Mouse (Mus musculus) limb, embryonic 13.5 days (tissue): ENCODE results near the gene Pgbd5. TPM values are rescaled to one million over a fixed set of nuclear protein-coding genes. Genes with fewer than 3 reads are reported as not detected.

ENCODE experiments used
- ATAC-seq: fragments of 200-750 bp; cut with Nextera tagmentation; 2 replicates; pipeline ENCODE4 v1.8.0; 2017; ENCODE audit warnings: low read depth, moderate number of reproducible peaks, moderate TSS enrichment; ENCODE audit not compliant: low FRiP score
- H3K27ac ChIP-seq: fragments of 300-500 bp; sonication (generic); 2 replicates; pipeline ENCODE4 v1.5.1; 2015; ENCODE audit warnings: inconsistent platforms, mild to moderate bottlenecking, moderate library complexity
- H3K27me3 ChIP-seq: fragments of 300-500 bp; sonication (generic); 2 replicates; pipeline ENCODE4 v1.6.1; 2015; ENCODE audit warnings: mild to moderate bottlenecking, inconsistent platforms
- H3K36me3 ChIP-seq: fragments of 300-500 bp; sonication (generic); 2 replicates; pipeline ENCODE4 v1.6.1; 2015; ENCODE audit warnings: inconsistent platforms, mild to moderate bottlenecking, moderate library complexity
- H3K4me1 ChIP-seq: fragments of 300-500 bp; sonication (generic); 2 replicates; pipeline ENCODE4 v1.6.1; 2015; ENCODE audit warnings: inconsistent platforms
- H3K4me2 ChIP-seq: fragments of 300-500 bp; sonication (generic); replicated peaks from 2 replicates; pipeline ENCODE4 v1.6.1; 2015; ENCODE audit warnings: inconsistent platforms, mild to moderate bottlenecking, moderate library complexity
- H3K4me3 ChIP-seq: fragments of 300-500 bp; sonication (generic); 2 replicates; pipeline ENCODE4 v1.5.1; 2015; ENCODE audit warnings: moderate library complexity, mild to moderate bottlenecking, inconsistent platforms
- H3K9ac ChIP-seq: fragments of 300-500 bp; sonication (generic); 2 replicates; pipeline ENCODE4 v1.6.1; 2015; ENCODE audit warnings: mild to moderate bottlenecking, inconsistent platforms
- H3K9me3 ChIP-seq: fragments of 300-500 bp; sonication (generic); 2 replicates; pipeline ENCODE4 v1.6.1; 2016; ENCODE audit warnings: inconsistent platforms
- WGBS: fragments of 180-500 bp; shearing (Covaris S2); methylation state at CpG from one replicate; pipeline ENCODE4 v1.1.7; 2015; 5-methylcytosine and 5-hydroxymethylcytosine counted together
- polyA plus RNA-seq: library from polyadenylated mRNA; unstranded; fragments of >200 nt; fragmentation: Nextera tagmentation; extraction: Ambion mirVana; gene quantifications from 2 replicates; pipeline ENCODE4 v1.2.1, GENCODE M21; 2015

Pgbd5 gene
- polyA plus RNA-seq, 1 experiment from 2014 or later: 3.0 TPM

GRCm38 (mm10) chr8:124398843-124399402, 40.5 kb downstream of the Pgbd5 start:
- ATAC-seq: no peak
- no peaks in the 10 kb centered on the region for H3K27me3 ChIP-seq
- peaks cover 5% of the 10 kb centered on the region; the same call in 1 of the 2 replicates for H3K4me1 ChIP-seq
- no peak overlapping the region for H3K4me2 ChIP-seq
- no peaks in the 10 kb centered on the region for H3K36me3 ChIP-seq
- no peak overlapping the region for H3K4me3 ChIP-seq
- 30% methylated on average over 12 of the region's 12 CpGs for WGBS
- no peak overlapping the region for H3K27ac ChIP-seq
- no peaks in the 10 kb centered on the region for H3K9me3 ChIP-seq
- H3K9ac ChIP-seq: no peak overlapping the region

- Histone ChIP-seq H3K4me2 (no peak overlapping the region), H3K9ac (0 out of 2 replicates have a peak overlapping the region, but pooled peaks have one; percentile 31), H3K4me1 (peaks cover 5% of the 10 kb centered on the region; the same call in 1 of the 2 replicates), H3K27ac (no peak overlapping the region), H3K4me3 (no peak overlapping the region), H3K27me3 (no peaks in the 10 kb centered on the region), H3K36me3 (no peaks in the 10 kb centered on the region), H3K9me3 (no peaks in the 10 kb centered on the region)
- ATAC-seq: no peak
- 75% methylated on average over 11 of the region's 11 CpGs for WGBS
Observed at GRCm38 (mm10) chr8:124397321-124398065, 42.0 kb downstream of the Pgbd5 start.

GRCm38 (mm10) chr8:124396531-124396930, 42.9 kb downstream of the Pgbd5 start:
- Histone ChIP-seq H3K36me3 (no peaks in the 10 kb centered on the region), H3K4me2 (no peak overlapping the region), H3K9me3 (no peaks in the 10 kb centered on the region), H3K27me3 (no peaks in the 10 kb centered on the region), H3K9ac (no peak overlapping the region), H3K4me3 (no peak overlapping the region), H3K4me1 (peaks cover 5% of the 10 kb centered on the region; the same call in 1 of the 2 replicates), H3K27ac (no peak overlapping the region)
- WGBS: 84% methylated on average over 2 of the region's 2 CpGs
- ATAC-seq: no peak

- no peak overlapping the region for H3K4me3 ChIP-seq
- no peak overlapping the region for H3K27ac ChIP-seq
- 69% methylated on average over 7 of the region's 7 CpGs for WGBS
- no peaks in the 10 kb centered on the region for H3K27me3 ChIP-seq
- H3K9ac ChIP-seq: no peak overlapping the region
- peaks cover 5% of the 10 kb centered on the region; the same call in 1 of the 2 replicates for H3K4me1 ChIP-seq
- no peak overlapping the region for H3K4me2 ChIP-seq
- no peaks in the 10 kb centered on the region for H3K9me3 ChIP-seq
- H3K36me3 ChIP-seq: no peaks in the 10 kb centered on the region
- ATAC-seq: no peak
Observed at GRCm38 (mm10) chr8:124395392-124395791, 44.1 kb downstream of the Pgbd5 start.

GRCm38 (mm10) chr8:124394951-124395350, 44.5 kb downstream of the Pgbd5 start:
- 84% methylated on average over 7 of the region's 7 CpGs for WGBS
- H3K4me2 ChIP-seq: no peak overlapping the region
- H3K4me1 ChIP-seq: peaks cover 5% of the 10 kb centered on the region; the same call in 1 of the 2 replicates
- no peaks in the 10 kb centered on the region for H3K9me3 ChIP-seq
- no peaks in the 10 kb centered on the region for H3K36me3 ChIP-seq
- H3K27ac ChIP-seq: no peak overlapping the region
- H3K9ac ChIP-seq: no peak overlapping the region
- no peak for ATAC-seq
- no peak overlapping the region for H3K4me3 ChIP-seq
- H3K27me3 ChIP-seq: no peaks in the 10 kb centered on the region

- ATAC-seq: no peak
- H3K27ac ChIP-seq: no peak overlapping the region
- no peak overlapping the region for H3K9ac ChIP-seq
- H3K4me3 ChIP-seq: no peak overlapping the region
- WGBS: 78% methylated on average over 4 of the region's 4 CpGs
- H3K27me3 ChIP-seq: no peaks in the 10 kb centered on the region
- no peaks in the 10 kb centered on the region for H3K9me3 ChIP-seq
- H3K4me2 ChIP-seq: no peak overlapping the region
- peaks cover 5% of the 10 kb centered on the region; the same call in 1 of the 2 replicates for H3K4me1 ChIP-seq
- no peaks in the 10 kb centered on the region for H3K36me3 ChIP-seq
Observed at GRCm38 (mm10) chr8:124393927-124394326, 45.5 kb downstream of the Pgbd5 start.

GRCm38 (mm10) chr8:124393013-124393412, 46.4 kb downstream of the Pgbd5 start:
- 76% methylated on average over 5 of the region's 5 CpGs for WGBS
- H3K27ac ChIP-seq: peak overlapping the region; percentile 33; the same call in 1 of the 2 replicates
- no peaks in the 10 kb centered on the region for H3K27me3 ChIP-seq
- H3K4me1 ChIP-seq: peaks cover 5% of the 10 kb centered on the region; the same call in 1 of the 2 replicates
- H3K9ac ChIP-seq: no peak overlapping the region
- no peaks in the 10 kb centered on the region for H3K36me3 ChIP-seq
- H3K4me3 ChIP-seq: no peak overlapping the region
- H3K4me2 ChIP-seq: no peak overlapping the region
- no peaks in the 10 kb centered on the region for H3K9me3 ChIP-seq
- no peak for ATAC-seq

- no peak overlapping the region for H3K9ac ChIP-seq
- H3K9me3 ChIP-seq: no peaks in the 10 kb centered on the region
- ATAC-seq: no peak
- H3K36me3 ChIP-seq: no peaks in the 10 kb centered on the region
- H3K27me3 ChIP-seq: no peaks in the 10 kb centered on the region
- H3K4me1 ChIP-seq: peaks cover 4% of the 10 kb centered on the region; the same call in 1 of the 2 replicates
- no peak overlapping the region for H3K4me3 ChIP-seq
- WGBS: 41% methylated on average over 10 of the region's 10 CpGs
- H3K4me2 ChIP-seq: no peak overlapping the region
- H3K27ac ChIP-seq: peak overlapping the region; percentile 39; the same call in 1 of the 2 replicates
Observed at GRCm38 (mm10) chr8:124392271-124393012, 47.0 kb downstream of the Pgbd5 start.

GRCm38 (mm10) chr8:124391191-124391590, 48.3 kb downstream of the Pgbd5 start:
- WGBS: 88% methylated on average over 7 of the region's 7 CpGs

GRCm38 (mm10) chr8:124389495-124389894, 50.0 kb downstream of the Pgbd5 start:
- Histone ChIP-seq H3K27ac (no peak overlapping the region), H3K27me3 (no peaks in the 10 kb centered on the region), H3K4me3 (no peak overlapping the region), H3K9me3 (no peaks in the 10 kb centered on the region), H3K4me2 (no peak overlapping the region), H3K4me1 (no peaks in the 10 kb centered on the region), H3K36me3 (no peaks in the 10 kb centered on the region), H3K9ac (no peak overlapping the region)
- no peak for ATAC-seq
- 86% methylated on average over 11 of the region's 11 CpGs for WGBS

More at GRCm38 (mm10) chr8:124391191-124391590, 48.3 kb downstream of the Pgbd5 start:
- Histone ChIP-seq H3K27ac (no peak overlapping the region), H3K4me1 (no peaks in the 10 kb centered on the region), H3K9me3 (no peaks in the 10 kb centered on the region), H3K9ac (no peak overlapping the region), H3K4me3 (no peak overlapping the region), H3K27me3 (no peaks in the 10 kb centered on the region), H3K4me2 (no peak overlapping the region), H3K36me3 (no peaks in the 10 kb centered on the region)
- ATAC-seq: no peak

GRCm38 (mm10) chr8:124386225-124386899, 53.1 kb downstream of the Pgbd5 start:
- no peak overlapping the region for H3K27ac ChIP-seq
- no peaks in the 10 kb centered on the region for H3K9me3 ChIP-seq
- H3K9ac ChIP-seq: no peak overlapping the region
- H3K27me3 ChIP-seq: no peaks in the 10 kb centered on the region
- no peaks in the 10 kb centered on the region for H3K36me3 ChIP-seq
- ATAC-seq: no peak
- WGBS: 81% methylated on average over 23 of the region's 23 CpGs
- no peak overlapping the region for H3K4me2 ChIP-seq
- no peak overlapping the region for H3K4me3 ChIP-seq
- H3K4me1 ChIP-seq: no peaks in the 10 kb centered on the region
